Mouse (Mus musculus): ENCODE results near the gene Coq10b.
"Not testable (repeated sequence)": the region's sequence is repeated elsewhere in the genome, so short reads cannot be mapped to it uniquely, and the experiment has no call there.

Gene Coq10b

GRCm38 (mm10) chr1:55055322-55056115, 2.9 kb downstream of the Coq10b start:
- no peak for DNase-seq (ENCODE audit: low spot score in 2 of 2)

DNA sequence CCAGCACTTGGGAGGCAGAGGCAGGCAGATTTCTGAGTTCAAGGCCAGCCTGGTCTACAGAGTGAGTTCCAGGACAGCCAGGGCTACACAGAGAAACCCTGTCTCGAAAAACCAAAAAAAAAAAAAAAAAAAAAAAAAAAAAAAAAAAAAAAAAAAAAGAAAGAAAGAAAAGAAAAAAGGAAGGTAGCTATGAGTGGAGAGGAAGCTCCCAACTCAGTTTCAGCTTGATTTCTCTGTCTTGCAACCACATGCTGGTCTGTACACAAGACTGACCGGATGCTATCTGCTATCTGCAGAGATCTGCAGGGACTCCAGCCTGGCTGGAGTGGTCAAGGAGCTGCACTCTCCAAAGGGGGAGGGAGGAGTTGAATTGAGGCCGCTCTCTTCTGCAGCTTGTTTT, 5.8 kb downstream of the Coq10b start:
- not testable (repeated sequence) for DNase-seq (ENCODE audit: low spot score in 2 of 2)

DNA sequence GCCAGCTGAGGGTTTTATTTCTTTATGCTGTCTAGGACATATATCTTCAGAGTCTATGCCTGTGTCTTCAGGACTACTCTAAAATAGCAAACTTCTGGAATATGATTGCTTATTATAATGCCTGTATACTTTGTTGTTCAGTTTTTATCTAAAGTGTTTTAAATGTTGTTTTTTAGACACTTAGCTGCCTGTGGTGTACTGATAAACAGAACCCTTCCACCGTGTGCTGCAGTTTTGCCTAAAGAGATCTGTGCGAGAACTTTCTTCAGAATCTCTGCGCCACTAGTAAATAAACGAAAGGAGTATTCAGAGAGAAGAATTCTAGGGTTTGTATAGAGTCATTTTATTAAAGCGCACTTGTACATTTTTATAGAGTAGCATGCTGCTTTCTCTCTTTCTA, 8.5 kb downstream of the Coq10b start:
- DNase-seq (ENCODE audit: low spot score in 2 of 2), result no peak

GRCm38 (mm10) chr1:55061772-55062171, 9.2 kb downstream of the Coq10b start:
- no peak for DNase-seq (ENCODE audit: low spot score in 2 of 2)

DNA sequence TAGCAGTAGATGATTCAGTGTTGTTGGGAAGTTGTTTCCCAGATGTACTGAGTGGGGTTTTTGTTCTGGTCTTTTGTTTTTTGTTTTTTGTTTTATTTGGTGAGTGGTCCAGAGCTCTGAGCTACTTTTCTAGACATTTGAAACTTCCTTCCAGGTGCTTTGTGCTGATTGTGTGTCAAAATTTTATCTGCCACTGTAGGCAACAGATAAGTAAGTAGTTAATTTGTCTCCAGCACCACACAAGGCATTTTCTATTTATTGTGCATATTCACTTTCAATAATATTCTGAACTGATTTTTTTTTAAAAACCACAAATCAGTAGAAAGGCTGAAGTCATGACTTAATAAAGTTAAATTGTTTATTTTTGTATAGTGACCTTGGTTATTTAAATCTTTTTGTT, 19.8 kb downstream of the Coq10b start:
- DNase-seq (ENCODE audit: low spot score in 2 of 2), result not testable (repeated sequence)

DNA sequence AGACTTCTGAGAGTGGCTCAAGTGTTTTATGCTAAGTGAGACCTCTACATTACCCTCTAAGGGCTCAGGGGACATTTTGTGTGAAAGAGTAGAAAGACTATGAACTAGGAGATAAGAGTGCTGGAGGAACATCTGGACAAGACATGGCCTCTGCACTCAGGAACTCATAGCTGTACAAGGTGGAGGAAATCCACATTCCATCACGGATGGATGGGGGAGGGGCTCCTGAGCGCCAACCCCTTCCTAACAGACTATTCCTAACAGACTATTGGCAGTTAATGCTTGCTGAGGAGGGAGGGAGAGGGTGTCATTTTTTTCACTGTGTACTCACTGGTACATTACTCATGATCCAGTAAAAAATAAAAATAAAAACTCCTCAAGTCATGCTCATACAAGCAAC, 22.2 kb downstream of the Coq10b start:
- no peak for DNase-seq (ENCODE audit: low spot score in 2 of 2)

DNA sequence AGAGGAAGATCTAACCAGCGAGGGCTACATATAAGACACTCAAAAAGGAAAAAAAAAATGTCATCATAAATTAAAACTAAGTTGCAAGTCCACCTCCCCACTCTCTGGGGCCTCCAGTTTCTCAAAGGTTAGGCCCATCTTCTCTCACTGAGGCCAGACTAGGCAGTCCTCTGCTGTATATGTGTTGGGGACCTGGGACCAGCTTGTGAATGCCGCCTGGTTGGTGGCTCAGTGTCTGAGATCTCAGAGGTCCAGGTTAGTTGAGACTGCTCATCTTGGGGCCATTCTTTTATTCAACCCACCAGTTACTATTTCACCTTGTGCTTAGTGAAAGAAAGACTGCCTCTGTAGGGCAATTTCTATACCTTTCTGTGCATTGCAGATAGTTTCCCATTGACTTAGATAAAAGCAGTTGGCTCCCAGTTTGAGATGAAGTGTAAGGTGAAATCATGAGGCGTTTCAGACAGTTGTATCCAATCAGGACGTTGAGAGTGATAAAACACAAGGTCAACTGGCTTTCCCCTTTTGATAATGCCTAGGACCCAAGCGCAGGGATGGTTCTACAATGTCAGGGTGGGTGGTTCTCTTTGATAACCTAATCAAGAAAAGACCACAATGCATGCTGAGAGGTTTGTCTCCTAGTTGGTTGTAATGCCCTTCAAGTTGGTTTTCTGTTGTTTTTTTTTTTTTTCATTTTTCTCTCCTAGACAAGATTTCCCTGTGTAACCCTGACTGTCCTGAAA, 23.3 kb downstream of the Coq10b start:
- DNase-seq (ENCODE audit: low spot score in 2 of 2), result no peak

- no peak for DNase-seq (ENCODE audit: low spot score in 2 of 2)
Observed at GRCm38 (mm10) chr1:55076395-55076743, 23.8 kb downstream of the Coq10b start.

- no peak for DNase-seq (ENCODE audit: low spot score in 2 of 2)
Observed at GRCm38 (mm10) chr1:55076849-55077516, 24.4 kb downstream of the Coq10b start.

DNA sequence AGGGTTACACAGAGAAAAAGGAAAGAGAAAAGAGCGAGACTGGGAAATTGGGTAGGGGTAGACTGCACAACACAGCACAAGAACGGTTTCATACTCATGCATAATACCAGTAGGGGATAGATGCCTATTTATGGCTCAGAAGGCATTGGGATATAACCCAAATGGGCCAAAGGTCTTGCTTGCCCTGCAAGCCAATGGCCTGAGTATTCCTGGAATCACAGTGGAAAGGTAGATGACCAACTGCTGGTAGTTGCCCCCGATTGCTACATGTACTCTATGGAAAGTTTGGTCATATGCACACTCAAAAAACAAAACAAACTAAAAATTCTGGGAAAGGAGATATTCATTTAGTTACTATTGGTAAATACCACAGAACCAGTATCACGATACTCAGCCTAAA, 27.1 kb downstream of the Coq10b start:
- DNase-seq (ENCODE audit: low spot score in 2 of 2), result no peak

DNA sequence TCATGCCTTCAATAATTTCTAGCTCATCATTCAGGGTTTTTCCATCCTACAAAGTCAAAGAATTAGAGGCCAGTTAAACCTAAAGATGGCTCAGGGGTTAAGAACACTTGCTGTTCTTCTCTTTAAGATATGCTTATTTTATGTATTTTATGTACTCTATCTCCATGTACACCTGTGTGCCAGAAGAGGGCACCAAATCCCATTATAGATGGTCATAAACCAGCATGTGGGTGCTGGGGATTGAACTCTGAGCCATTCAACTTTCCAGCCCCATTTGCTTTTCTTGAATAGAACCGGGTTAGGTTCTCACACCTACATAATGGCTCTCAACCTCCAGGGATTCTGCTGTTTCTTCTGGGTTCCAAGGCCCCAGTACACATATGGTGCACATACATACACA, 29.5 kb downstream of the Coq10b start:
- DNase-seq (ENCODE audit: low spot score in 2 of 2), result no peak

DNA sequence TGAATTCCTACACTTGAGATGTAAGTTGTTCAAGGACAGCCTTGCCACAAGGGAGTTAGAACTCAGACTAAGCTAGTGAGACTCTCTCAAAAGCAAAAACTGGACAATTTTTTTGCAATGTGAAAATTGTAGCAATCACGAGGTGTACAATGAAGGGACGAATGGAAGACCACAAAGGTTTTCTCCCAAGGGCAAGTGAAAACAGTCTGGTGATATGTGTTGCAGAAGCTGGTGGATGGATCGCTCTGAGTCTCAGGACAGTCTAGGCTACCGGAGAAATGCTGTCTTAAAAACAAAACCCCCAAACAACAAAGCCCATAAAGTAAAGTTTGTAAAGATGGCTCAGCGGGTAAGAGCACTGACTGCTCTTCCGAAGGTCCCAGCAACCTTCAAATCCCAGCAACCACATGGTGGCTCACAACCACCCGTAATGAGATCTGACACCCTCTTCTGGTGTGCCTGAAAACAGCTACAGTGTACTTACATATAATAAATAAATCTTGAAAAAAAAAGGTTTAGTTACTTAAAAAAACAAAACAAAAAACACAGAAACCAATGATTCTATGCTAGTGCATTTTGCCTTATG, 33.3 kb downstream of the Coq10b start:
- DNase-seq (ENCODE audit: low spot score in 2 of 2), result no peak

DNA sequence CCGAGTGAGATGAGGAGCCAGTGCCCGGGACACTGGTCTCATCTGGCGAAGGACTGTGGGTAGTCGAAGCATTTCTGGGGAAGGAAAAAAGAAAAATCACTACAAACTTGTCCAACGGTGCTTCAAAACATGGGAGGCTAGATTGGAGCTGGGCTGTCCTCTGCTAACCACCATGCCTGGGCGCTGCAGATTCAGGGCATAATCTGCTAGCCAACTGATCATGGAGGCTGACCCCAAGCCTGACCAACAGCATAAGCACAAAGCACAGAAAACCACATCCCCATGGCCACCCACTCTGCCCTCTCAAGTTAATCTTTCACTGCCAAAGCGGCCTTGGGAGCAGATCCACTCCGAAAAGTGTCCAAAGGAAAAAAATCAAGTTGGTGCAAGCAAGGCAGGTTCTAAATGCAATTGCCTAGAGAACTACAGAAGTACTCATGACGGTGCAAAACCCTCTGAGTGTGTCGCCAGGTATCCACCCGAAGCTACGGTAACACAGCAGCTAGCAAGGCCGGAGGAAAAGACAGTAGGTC, 34.4 kb downstream of the Coq10b start:
- DNase-seq (ENCODE audit: low spot score in 2 of 2), result no peak

GRCm38 (mm10) chr1:55087401-55087904, 34.9 kb downstream of the Coq10b start:
- DNase-seq (ENCODE audit: low spot score in 2 of 2), result no peak

DNA sequence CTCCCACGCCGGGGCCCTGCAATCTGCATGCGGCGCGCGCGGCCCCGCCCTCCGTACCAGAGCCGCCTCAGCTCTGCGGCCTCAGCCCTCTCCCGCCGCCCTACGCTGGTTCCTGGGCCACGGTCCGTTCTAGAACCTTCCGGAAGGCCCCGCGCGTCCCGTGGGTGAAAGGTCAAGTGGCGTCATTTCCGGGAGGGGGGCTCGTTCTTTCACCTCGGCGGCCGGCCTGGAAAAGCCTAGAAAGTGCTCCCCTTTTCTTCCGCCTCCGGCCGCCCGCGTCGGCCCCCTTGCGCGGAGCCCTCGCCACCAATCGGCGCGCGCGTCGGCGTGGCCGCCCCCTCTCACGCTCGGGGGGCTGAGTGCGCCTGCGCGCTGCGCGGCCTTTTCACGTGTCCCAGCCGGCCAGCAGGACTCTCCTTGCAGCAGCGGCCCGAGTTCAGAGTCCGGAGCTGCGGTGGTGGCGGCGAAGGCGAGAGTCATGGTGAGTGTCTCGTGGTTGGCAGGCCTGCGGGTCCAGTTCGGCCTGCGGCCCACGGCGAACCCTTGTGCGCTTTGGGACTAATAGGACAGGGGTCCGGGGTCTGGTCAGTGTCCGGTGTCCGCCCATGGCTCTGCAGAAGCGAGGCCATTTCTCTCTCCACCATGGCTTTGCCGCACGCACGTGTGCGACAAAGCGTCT, 35.5 kb downstream of the Coq10b start, which contains the start of the genes Hspe1 and Hspd1:
Hspe1 (plus strand) TSS at position 201 of the 679 bp plus-strand sequence.
Hspd1 (minus strand) TSS at position 312 of the 679 bp plus-strand sequence.
- peak; percentile 98 to 99 for DNase-seq (ENCODE audit: low spot score in 2 of 2)

GRCm38 (mm10) chr1:55088611-55089497, 36.3 kb downstream of the Coq10b start:
- DNase-seq (ENCODE audit: low spot score in 2 of 2), result no peak

- DNase-seq (ENCODE audit: low spot score in 2 of 2), result no peak
Observed at GRCm38 (mm10) chr1:55089498-55090064, 37.0 kb downstream of the Coq10b start.

- DNase-seq (ENCODE audit: low spot score in 2 of 2), result no peak
Observed at GRCm38 (mm10) chr1:55092056-55092455, 39.5 kb downstream of the Coq10b start.

GRCm38 (mm10) chr1:55092469-55092868, 39.9 kb downstream of the Coq10b start:
- DNase-seq (ENCODE audit: low spot score in 2 of 2), result no peak
